Mouse (Mus musculus) left cerebral cortex, postnatal 14 days (tissue): ENCODE measurements at regions not wholly inside any gene's neighbourhood (a gene's known extent, or its start where the extent isn't known, plus 50 kb on each side); places are given as distances from the start of the nearest gene placed in this dataset.
A peak's percentile ranks its signal among the peaks of the same experiment; 100 is the strongest.
"Not testable (repeated sequence)": the region's sequence is repeated elsewhere in the genome, so short reads cannot be mapped to it uniquely, and the experiment has no call there.

Source experiments
- DNase-seq, 2 experiments: peaks; one replicate each; pipeline ENCODE4 v3.0.0; 2021 to 2022; ENCODE audit warnings: low spot score in 2 of 2, mixed read lengths in 1 of 2
- intact Hi-C: fragments of 180-260 bp; cut with DNase I; formaldehyde crosslinking; loops from one replicate; pipeline ENCODE4 v1.15.1; 2025

DNA sequence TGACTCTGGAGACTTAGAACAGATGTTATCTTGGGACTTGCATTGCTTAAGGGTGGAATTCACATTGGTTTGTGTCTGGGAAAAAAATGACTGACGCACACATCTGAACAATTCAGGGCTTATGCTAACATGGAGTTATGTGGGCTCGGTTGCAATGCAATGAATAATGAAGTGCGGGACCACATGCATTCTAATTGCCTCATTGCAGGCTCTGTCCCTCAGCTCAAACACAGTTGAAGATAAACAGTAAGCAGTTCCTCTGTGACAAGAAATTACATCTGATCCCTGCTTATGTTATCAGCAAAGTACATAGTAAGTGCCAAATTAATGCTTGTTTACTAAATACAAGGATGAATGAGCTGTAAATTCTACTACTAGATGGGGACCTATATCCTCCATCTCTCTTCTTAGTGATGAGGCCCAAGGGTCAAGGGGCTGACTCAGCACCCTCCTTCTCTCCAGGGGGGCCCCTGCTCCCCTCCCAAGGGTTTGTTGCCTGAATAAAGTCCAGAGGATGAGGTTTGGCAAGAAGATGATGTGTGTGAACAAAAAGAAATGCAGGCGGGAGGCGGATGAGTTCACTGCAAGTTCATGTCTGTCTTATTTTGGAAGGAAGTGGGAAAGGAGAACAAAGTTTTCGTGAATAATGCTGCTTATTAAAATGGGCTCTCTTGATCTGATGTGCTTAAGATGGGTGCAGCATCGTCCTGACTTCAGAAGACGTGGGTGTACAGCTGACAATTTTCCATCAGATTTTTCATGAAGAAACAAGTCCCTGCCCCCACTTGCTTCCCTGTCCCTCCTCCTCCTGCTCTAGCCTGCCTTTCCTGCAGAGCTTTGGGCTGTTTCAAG, 533.1 kb downstream of the Shisa9 start:
- DNase-seq = peak in 1 of 2 experiments; percentile 8
- intact Hi-C loops = no loop called here

DNA sequence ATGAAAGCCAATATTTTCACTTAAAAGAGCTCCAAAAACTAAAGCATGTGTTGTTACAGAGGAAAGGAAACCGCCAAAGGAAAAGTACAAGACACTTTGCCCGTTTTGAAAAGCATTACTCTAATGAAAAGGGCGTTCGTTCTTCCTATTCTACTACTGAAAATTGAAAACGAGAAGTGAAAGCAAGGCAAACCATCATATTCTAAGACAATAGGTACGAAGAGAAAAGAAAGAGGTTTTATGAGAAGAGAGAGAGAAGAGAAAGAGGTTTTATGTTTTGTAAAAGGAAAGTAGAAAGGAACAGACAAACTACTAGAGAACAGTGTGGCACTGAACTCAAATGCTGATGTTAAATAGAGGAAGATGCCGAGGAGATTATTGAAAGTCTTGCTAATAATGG, 534.4 kb downstream of the Shisa9 start:
- DNase-seq = no peak
- intact Hi-C loops = no loop called here

DNA sequence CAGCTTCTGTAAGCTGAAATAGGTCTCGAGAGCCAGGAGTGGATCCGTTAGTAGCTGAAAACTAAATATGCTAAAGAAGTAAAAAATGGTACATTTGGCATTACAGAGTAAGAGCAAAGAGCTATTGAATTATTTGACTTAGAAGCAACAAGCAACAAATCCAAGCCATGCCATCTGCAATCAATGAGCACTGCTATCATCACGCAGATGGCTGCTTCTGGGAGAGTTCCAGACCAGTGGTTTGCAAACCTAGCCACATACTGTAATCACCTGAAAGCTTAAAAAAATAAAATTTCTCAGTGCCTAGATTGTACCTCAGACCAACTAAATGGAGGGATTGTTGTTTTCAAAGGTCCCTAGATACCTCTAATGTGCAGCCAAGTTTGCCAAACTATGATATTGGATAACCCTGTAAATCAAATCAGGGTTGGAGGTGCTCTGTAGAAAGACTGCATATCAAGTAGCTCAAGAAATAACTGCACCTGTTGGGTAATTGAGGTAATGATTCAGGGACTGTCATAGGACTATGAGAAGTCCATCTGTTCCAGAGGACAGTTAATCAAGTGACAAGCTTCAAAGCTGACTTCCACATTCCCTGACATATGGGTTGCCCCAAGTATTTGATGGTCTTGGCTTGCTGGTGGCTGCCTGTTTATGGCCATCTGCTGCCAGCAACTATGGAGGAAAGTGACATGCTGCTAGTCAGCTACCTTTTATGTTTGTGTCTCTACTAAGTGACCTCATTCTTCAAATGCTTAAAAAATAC, 538.0 kb downstream of the Shisa9 start:
- DNase-seq = no peak

DNA sequence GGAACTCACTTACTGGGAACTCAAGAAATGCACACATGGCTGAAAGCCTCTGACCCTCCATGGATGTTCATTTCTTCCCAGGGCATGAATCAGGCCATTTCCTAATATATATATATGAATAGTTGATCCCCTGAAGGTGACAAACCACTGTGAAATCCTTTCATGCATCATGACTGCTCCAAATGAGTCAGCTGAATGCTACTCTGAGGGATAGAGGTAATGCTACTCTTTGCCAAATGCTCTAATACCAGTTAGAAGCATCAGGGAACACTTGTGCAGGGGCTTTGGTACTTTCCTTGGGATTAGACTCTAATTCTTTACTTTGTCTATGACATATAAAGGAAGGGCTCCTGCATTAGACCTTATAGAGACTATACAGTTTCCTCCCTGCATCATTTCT, 561.0 kb upstream of the Ercc4 start:
- intact Hi-C loops = no loop called here
- DNase-seq = no peak

More for the DNA sequence above, 538.0 kb downstream of the Shisa9 start:
- intact Hi-C loops = no loop called here

DNA sequence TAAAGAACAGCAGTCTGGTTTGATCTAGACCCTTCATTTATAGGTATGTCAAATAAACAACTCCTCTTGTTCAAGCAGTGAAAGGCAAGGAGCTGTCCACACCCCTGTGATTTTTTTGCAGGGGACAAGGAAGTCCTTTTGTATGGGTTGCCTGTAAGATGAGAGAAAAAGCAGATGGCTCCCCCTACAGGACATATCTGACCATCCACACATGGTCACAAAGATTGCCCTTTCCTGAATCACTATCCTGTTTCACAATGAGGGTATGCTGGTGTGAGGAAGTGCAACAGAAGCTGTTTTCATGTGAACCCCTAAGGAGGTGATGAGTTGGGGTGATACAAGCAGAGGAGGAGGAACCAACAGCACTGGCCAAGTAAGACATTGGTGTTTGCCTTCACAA, 520.6 kb upstream of the Ercc4 start:
- intact Hi-C loops = no loop called here
- DNase-seq = no peak

DNA sequence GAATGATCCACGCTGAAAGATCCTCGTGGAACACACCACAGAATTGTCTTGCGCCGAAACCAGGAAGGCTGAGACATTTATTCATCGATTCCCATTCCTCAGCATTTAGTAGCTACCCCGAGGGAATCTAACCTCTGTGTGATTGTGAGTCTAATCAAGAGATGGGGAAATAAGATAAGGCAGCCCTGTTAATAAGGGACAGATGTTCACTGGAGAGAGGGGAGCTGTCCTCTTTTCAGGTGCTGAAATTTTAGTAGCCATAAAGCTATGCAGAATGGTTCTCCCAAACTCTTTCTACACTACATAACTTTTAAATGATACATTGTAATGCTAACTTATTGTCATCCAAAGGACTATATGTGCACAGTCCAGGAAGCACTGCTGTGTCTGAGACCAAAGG, 501.2 kb upstream of the Ercc4 start:
- no peak for DNase-seq
- intact Hi-C loops = no loop called here

DNA sequence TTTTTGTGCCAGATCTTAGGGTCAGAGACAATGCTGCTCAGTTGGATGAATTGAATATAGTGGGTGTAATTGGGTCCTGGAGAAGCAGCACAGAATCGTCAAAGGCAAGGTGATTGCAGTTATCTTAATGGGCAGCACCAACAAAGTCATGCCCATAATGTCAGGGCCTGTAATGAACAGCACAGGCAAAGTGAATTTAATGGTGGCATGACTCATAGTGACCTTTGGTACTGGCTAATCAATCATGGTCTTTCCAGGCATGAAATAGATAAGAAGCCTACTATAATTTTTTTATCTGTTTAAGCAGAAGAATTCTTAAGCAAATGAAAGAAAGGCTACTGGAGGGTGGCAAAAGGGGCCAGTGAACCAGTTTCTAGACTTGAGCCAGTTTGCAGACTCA, 498.4 kb upstream of the Ercc4 start:
- intact Hi-C loops = no loop called here
- DNase-seq = no peak

DNA sequence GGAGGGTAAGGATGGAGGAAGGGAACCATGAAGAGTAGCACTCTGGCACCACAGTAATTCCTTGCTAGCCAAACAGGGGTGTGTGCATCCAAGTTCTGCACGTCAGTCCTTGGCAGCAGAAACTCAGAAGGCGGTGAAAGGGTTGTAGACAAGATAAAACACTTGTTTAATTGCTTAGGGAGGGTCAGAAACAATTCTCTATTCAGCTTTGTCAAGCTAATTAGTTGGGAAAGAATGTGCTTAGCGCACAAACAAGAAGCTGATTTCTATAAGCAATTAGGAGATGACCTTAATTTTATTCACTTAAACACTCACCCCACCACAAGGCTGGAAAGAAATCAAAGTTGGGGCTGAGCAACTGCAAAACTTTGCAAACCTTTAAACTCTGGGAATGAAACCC, 491.7 kb upstream of the Ercc4 start:
- no peak for DNase-seq
- intact Hi-C loops = no loop called here

DNA sequence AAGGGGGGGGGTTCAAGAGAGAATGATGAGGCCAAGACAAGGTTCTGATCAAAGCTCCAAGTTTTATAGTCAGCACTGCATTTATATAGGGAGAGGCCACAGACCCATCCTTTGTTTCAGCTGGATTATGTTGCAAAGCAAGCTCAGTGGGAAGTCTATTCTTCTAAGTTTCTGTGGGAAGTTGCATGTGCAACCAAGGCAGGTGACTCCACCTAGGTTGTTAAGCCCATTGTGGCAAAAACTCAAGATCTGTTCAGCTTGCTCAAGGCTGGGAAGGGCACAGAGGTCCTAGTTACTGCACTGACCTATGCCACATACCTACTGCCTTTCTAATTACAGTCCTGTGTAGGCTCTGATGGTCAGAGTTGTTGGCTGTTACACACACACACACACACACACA, 477.0 kb upstream of the Ercc4 start:
- intact Hi-C loops = no loop called here
- no peak for DNase-seq

DNA sequence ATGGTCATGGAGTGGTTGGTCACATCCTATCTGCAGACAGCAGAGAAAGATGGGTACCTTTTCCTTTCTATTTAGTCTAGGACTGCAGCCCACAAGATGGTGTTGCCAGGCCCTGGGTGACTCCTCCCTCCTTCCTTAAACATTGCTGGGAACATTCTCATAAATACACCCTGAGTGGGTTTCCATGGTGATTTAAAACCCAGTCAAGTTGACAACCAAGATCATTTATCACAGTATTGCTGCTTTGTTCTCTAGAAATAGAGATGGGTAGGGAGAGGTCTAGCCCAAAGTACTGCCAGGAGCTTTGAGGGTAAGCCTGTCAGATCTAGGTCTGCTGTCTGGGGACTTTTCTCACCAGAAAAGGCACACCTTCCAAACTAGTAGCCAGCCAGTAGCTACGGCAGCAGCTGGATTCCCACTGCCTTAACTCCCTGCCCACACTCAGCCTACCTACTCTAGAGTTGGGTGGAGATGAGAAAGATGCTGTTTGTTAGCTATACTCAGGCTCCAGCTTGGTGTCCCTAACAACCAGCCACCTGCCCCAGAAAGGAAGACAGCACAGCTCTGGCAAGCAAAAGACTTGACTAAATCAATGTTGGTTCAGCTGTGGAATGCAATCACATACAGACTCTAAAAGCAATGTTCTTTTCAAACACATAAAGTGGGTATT, 470.4 kb upstream of the Ercc4 start:
- intact Hi-C loops = no loop called here
- peak; percentile 12 to 58 for DNase-seq

DNA sequence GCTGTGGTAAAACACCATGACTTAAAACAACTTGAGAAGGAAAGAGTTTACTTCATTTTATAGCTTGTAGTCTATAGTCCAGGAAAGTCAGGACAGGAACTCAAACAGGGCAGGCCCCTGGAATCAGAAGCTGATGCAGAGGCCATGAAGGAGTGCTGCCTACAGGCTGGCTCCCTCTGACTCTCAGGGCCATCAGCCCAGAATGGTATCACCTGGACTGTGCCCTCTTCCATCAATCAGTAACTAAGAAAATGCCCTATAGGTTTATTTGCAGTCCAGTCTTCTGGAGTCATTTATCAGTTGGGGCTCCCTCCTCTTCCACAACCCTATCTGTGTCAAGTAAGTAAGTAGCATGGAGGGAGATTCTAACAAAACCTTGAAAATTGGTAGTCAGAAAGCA, 466.4 kb upstream of the Ercc4 start:
- DNase-seq = no peak
- intact Hi-C loops = no loop called here

DNA sequence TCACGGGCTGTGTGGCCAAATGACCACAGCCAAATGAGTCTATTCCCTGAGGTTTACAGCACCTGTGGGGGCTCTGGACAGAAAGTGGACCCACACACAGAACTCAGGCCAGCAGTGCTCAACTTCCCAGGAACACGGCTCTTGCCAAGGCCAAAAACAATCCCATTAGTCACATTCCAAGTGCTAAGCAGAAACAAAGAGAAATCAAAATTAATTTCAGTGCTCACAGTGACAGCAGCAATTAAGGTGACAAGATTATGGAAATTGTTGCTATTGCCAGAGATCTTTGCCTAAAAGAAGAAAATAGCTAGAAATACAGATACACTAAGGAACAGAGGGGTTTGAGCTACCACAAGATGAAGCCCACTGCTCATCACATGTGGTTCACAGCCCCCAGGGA, 464.9 kb upstream of the Ercc4 start:
- DNase-seq = no peak
- intact Hi-C loops = no loop called here

DNA sequence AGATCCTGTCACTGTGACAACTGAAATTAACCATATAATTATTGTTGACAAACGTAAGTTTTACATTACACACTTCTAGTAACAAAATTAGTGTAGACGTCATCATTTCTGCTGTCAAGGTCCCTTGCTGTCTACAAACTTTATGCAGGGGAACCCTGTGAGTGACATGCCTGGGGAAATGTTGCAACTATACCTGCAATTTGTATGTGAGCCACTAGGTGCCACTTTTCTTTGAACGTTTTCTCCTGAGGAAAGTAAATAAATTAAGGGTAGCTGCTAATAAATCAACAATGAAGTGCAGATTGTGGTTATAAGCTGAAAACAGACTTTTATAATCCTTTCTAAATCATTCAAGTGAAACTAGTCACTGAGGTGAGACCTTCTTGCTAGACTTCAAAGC, 457.3 kb upstream of the Ercc4 start:
- intact Hi-C loops = no loop called here
- no peak for DNase-seq

DNA sequence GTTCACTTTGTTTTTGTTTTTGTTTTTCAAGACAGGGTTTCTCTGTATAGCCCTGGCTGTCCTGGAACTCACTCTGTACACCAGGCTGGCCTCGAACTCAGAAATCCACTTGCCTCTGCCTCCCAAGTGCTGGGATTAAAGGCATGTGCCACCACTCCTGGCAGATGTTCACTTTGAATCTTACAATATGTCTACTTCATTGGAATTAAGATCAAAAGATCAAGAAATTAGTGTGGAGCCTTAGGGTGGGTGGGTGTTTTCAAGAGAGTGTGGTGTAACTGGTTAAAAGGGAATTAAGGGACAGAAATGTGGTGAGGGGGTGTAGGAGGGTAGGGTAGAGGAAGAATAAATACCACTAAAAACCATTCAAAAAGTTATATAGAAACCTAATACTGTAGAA, 435.8 kb upstream of the Ercc4 start:
- DNase-seq, intact Hi-C loops: not testable (repeated sequence)

DNA sequence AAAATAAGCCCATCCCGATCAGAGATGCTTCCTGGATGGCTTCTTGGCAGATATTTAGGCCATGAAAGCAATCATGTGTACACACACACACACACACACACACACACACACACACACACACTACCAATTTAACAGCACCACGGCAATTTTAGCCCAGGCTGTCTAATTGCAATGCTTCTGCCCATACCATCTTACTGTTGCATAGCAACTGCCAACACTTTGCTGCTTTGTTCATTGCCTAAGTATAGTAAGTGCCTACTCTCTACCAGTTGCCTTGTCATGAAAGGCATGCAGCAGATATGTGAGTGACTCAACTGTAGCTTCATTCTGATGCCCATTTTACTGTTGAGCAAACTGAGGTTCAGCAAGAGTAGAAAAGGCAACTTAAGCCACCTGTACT, 428.0 kb upstream of the Ercc4 start:
- peak; percentile 4 to 42 for DNase-seq
- intact Hi-C loops = no loop called here

DNA sequence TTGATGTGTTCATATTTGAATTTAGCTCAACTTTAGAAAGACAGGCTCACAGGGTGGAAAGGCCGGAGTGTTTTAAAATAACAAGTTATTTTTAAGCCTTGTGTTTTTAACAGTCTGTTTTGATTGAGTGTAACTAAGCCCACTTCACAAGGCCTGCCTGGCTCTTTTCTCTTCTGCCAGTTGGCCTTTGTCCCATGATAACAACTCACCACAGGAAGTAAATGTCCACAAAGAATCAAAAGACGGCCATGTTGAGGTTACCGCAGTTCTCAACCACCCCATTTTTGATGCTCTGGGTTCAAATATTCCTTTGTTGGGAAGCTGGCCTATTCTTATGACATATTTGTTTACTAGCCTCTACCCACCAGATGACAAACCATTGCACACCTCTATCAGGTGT, 423.7 kb upstream of the Ercc4 start:
- DNase-seq = no peak
- intact Hi-C loops = no loop called here

DNA sequence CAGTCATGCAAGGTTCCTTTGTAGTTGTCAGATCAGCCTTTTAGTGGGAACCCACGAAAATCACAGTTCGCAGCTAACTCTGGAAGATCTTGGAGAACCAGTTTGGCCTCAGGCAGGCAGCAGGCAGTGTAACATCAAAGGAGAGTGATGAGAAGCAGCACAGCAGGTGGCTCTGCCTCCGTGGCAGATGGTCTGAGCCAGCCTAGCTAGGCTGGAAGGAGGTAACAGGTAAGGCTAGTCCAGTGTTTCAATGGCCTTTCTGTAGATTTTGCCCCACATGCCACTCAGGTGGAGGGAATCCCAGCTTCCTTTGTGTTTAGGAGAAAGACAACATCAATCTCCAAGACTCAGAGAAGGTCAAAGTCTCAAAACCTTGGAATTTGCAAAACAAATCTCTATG, 417.7 kb upstream of the Ercc4 start:
- DNase-seq = no peak

DNA sequence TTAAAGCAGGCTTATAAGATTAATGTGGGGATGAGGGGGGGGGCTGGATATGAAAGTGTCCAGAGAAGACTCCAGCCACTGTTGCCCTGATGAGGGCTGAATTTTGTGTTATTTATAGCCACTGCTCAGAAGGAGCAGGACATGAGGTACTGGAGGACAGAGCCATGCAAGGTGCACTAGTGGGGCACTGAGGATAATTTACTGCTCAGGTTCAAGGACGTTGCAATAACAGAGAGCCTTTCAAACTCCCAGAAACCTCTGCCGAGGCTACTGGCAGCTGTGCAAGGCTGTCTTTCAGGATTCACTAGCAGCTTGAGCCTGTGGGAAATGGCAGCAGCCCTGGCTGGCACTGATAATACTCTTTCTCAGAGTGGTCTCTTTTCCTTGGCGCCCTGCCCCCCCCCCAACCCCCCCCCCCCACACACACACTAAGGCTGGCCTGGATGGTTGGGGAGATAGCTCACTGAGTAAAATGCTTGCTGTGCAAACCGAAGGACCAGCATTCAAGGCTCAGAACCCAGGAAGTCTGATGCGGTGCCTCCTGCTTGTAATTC, 416.7 kb upstream of the Ercc4 start:
- no peak for DNase-seq
- intact Hi-C loops = no loop called here

More for the DNA sequence above, 417.7 kb upstream of the Ercc4 start:
- intact Hi-C loops = no loop called here

DNA sequence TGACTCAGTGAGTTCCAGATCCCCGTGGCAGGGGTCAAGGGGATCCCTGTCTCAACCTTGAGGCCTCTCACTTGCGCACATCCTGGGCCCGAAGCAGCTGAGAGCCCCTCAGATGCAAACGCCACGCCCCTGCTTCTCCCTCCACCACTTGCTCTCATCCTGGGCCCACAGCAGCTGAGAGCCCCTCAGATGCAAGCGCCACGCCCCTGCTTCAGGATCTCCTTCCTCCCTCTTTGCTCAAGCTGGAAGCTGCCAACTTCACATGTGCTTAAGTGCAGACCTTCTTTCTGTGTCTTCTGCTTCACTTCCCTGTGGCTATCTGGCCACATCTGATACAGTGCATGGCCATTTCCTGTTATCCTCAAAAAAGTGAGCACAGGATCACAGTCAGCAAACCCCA, 416.1 kb upstream of the Ercc4 start:
- DNase-seq = no peak
- intact Hi-C loops = no loop called here

DNA sequence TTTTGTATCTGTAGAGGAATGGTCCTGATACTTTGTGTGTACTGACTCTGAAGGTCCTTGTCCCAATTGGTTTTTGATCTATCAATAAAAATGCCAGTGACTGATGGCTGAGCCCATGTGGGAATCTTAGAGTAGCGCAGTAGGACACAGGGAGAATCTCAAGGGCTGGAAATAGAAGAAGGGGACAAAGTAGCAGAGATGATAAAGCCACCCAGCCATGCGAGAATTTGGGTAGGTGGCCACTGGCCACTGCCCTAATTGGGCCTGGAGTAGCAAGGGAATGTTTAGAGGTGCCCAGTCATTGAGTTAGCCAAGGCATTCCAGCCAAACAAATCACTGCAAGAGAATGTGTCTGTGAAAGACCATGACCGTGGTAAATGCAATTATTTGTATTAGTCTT, 414.8 kb upstream of the Ercc4 start:
- intact Hi-C loops = no loop called here
- DNase-seq = no peak
